Mouse (Mus musculus) frontal cortex, adult 2 months (tissue): ENCODE results near the gene F3. TPM values are rescaled to one million over a fixed set of nuclear protein-coding genes. Genes with fewer than 3 reads are reported as not detected.
A peak's percentile ranks its signal among the peaks of the same experiment; 100 is the strongest.

Source experiments
- DNase-seq, 2 experiments: peaks; one replicate each; pipeline ENCODE4 v3.0.0; 2022; ENCODE audit warnings: low spot score in 1 of 2; ENCODE audit errors: extremely low spot score in 1 of 2
- polyA plus RNA-seq: library from polyadenylated mRNA; depleted of rRNA; stranded (reverse); fragments of >200 nt; gene quantifications from 2 replicates; pipeline ENCODE4 v1.2.3, GENCODE M21; 2012; rRNA removed

F3 gene
- polyA plus RNA-seq: 62.8 and 76.8 TPM in 2 replicates

- DNase-seq: peak in 1 of 2 experiments; percentile 72
Measured at GRCm38 (mm10) chr3:121722971-121723844, at the start of gene F3. F3 (plus strand) TSS chr3:121723537.

- no peak for DNase-seq
Measured at GRCm38 (mm10) chr3:121678935-121679334, 44.4 kb upstream of the F3 start.

- DNase-seq: no peak
Measured at GRCm38 (mm10) chr3:121679443-121679842, 43.9 kb upstream of the F3 start.

- DNase-seq: no peak
Measured at GRCm38 (mm10) chr3:121680187-121680586, 43.1 kb upstream of the F3 start.

- no peak for DNase-seq
Measured at GRCm38 (mm10) chr3:121682439-121683411, 40.6 kb upstream of the F3 start.

GRCm38 (mm10) chr3:121684552-121684951, 38.8 kb upstream of the F3 start:
- DNase-seq: no peak

GRCm38 (mm10) chr3:121684963-121685362, 38.4 kb upstream of the F3 start:
- DNase-seq: no peak

- DNase-seq: no peak
Measured at GRCm38 (mm10) chr3:121685985-121686384, 37.4 kb upstream of the F3 start.

- DNase-seq: peak; percentile 20 to 61
Measured at GRCm38 (mm10) chr3:121686408-121686911, 36.9 kb upstream of the F3 start.

- DNase-seq: no peak
Measured at GRCm38 (mm10) chr3:121687741-121688140, 35.6 kb upstream of the F3 start.

- DNase-seq: no peak
Measured at GRCm38 (mm10) chr3:121689029-121689428, 34.3 kb upstream of the F3 start.

GRCm38 (mm10) chr3:121689697-121690096, 33.6 kb upstream of the F3 start:
- DNase-seq: no peak

- DNase-seq: no peak
Measured at GRCm38 (mm10) chr3:121693001-121693730, 30.2 kb upstream of the F3 start.

- no peak for DNase-seq
Measured at GRCm38 (mm10) chr3:121693746-121694145, 29.6 kb upstream of the F3 start.

- no peak for DNase-seq
Measured at GRCm38 (mm10) chr3:121697169-121697568, 26.2 kb upstream of the F3 start.

GRCm38 (mm10) chr3:121699401-121699800, 23.9 kb upstream of the F3 start:
- no peak for DNase-seq

- no peak for DNase-seq
Measured at GRCm38 (mm10) chr3:121699849-121700248, 23.5 kb upstream of the F3 start.

GRCm38 (mm10) chr3:121700364-121700952, 22.9 kb upstream of the F3 start:
- peak in 1 of 2 experiments; percentile 55 for DNase-seq

- DNase-seq: no peak
Measured at GRCm38 (mm10) chr3:121703155-121703879, 20.0 kb upstream of the F3 start.
